Mouse (Mus musculus): ENCODE measurements around the gene Aatf. TPM values are rescaled to one million over a fixed set of nuclear protein-coding genes. Genes with fewer than 3 reads are reported as not detected.
A peak's percentile ranks its signal among the peaks of the same experiment; 100 is the strongest.

Gene Aatf
- polyA plus RNA-seq, 1 experiment from 2014 or later = 58.5 TPM

DNA sequence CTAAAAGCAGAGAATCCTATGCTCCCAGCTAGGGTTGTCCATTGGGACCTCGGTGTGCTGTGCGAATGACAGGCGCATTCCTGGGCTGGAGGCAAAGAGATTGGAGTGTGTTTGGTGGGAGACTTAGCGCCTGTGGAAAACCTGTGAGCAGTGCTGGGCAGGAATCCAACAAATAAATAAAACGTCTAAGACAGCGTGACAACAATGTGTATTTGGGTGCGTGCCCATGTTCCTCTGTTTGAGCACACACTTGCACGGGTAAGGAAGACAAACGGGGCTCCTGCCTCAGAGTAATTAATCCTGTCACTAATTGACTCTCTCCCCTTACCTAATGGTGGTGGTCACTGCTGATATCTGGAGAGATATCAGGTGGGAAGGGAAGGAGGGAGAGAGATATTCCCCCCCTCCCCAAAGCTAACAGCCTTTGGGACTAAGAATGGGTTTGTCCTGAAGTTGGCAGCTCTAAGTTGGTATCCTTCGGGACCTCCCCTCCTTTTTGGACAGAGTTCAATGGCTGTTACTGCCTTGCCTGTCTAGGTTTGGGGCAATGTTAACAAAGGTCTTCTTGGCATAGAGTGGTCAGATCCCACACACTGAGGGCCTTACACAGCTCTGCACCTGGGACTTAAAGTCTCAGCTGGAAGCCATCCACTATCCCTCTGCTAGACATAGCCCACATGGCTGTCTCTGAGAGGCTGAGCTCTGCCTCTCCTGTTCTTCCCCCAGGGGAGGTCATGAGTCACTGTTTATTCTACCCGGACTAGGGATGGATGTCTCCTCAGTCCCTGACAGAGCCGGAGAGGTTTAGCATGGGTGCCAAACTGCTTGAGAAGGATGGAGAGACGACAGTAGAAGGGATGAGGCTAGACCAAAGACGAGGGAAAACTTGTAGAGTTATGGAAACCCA, 16.7 kb upstream of the Aatf start:
- 6% methylated on average over 14 of the region's 14 CpGs for WGBS
- Histone ChIP-seq H3K27ac (ENCODE audit: low read length) (no peak overlapping the region), H3K36me3 (ENCODE audit: control insufficient read depth, insufficient read depth) (no peaks in the 10 kb centered on the region), H3K4me3 (replicated peaks; ENCODE audit: low read length) (no peak overlapping the region), H3K4me1 (replicated peaks; ENCODE audit: control insufficient read depth, insufficient read depth, low read length) (peaks cover 17% of the 10 kb centered on the region), H3K9me3 (ENCODE audit: control insufficient read depth, low read length) (no peaks in the 10 kb centered on the region), H3K9ac (replicated peaks; ENCODE audit: low read depth, low read length) (no peak overlapping the region), H3K4me2 (ENCODE audit: low read length) (no peak overlapping the region), H3K27me3 (replicated peaks; ENCODE audit: control insufficient read depth, insufficient read depth, low read length) (peaks cover 78% of the 10 kb centered on the region)
- ATAC-seq = peak; percentile 18; the same call in 1 of the 2 replicates

DNA sequence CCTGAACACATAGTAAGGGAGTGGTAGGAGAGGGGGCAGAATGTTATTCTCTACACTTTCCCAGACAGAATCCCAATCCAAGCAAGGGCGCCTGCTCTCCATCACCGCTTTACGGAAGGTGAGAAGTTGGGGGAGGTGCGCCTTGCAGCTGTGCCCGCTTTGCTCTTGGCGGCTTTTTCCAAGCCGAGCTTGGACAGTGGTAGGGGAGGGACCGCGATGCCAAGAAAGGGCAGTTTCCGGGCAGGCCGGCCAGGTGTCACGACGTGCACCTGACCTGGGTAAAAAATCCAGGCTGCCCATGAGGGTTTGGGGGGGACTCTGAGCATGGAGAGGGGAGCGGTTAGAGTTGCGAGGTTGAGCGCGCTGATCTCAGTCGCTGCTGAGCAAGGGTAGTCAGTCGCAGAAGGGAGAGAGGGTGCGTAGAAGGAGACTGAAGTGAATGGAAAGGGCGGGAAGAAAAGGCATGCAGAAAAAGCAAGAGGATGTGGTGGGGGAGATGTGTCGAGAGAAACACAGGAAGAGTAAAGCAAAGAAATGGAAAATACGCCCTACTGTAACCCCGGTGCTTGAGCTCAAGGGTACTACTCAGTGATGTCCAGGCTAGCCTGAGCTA, 15.9 kb upstream of the Aatf start:
- no peak overlapping the region for H3K9ac ChIP-seq (replicated peaks; ENCODE audit: low read depth, low read length)
- H3K36me3 ChIP-seq (ENCODE audit: control insufficient read depth, insufficient read depth) = no peaks in the 10 kb centered on the region
- under 1% methylated on average over 24 of the region's 24 CpGs for WGBS
- H3K27ac ChIP-seq (ENCODE audit: low read length) = no peak overlapping the region
- no peaks in the 10 kb centered on the region for H3K9me3 ChIP-seq (ENCODE audit: control insufficient read depth, low read length)
- peaks cover 24% of the 10 kb centered on the region for H3K4me1 ChIP-seq (replicated peaks; ENCODE audit: control insufficient read depth, insufficient read depth, low read length)
- peaks cover 72% of the 10 kb centered on the region for H3K27me3 ChIP-seq (replicated peaks; ENCODE audit: control insufficient read depth, insufficient read depth, low read length)
- H3K4me3 ChIP-seq (replicated peaks; ENCODE audit: low read length) = no peak overlapping the region
- H3K4me2 ChIP-seq (ENCODE audit: low read length) = peak overlapping the region; percentile 16
- ATAC-seq = no peak

DNA sequence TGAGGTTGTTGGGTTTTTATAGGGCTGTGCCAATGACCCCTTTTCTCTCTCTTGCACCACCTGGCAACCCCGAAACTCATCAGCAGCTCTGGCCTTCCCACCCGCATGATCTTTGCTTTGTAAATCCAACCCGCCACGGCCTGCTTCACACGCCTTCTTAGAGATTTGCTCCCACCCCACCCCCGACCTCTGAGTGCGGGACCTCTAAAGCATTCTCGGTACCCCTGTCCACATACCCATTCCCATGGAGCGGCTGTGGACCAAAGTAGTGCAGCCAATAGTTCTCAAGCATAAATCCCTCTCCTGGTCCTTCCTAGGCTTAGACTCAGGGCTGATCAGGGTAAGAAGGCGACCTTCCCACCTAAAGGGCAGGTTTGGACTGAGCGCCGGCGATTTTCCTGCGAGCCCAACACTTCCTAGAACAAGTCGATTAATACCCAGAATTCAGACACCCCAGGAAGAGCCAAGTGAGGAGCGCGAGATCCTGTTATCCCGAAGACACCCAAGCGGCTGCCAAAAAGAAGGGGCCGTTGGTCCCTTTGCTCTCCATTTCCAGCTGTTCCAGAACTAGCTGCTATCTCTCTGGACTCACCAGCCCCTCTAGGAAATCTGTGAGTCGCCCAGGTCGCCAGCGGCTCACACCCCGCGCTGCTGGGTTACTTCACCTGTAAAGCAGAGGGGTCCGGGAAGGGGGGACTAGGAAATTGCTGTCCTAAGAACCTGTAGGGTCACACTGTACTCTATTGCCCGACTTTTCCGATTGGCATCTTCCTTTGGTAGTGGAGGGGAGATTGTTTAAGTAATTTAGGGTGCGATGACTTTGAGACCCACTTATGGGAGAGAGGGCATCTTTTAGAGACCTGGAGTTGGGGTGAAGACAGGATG, 13.9 kb upstream of the Aatf start:
- Histone ChIP-seq H3K4me3 (replicated peaks; ENCODE audit: low read length) (no peak overlapping the region), H3K4me1 (replicated peaks; ENCODE audit: control insufficient read depth, insufficient read depth, low read length) (peaks cover 31% of the 10 kb centered on the region), H3K9me3 (ENCODE audit: control insufficient read depth, low read length) (no peaks in the 10 kb centered on the region), H3K4me2 (ENCODE audit: low read length) (no peak overlapping the region), H3K9ac (replicated peaks; ENCODE audit: low read depth, low read length) (no peak overlapping the region), H3K27ac (ENCODE audit: low read length) (no peak overlapping the region), H3K36me3 (ENCODE audit: control insufficient read depth, insufficient read depth) (no peaks in the 10 kb centered on the region), H3K27me3 (replicated peaks; ENCODE audit: control insufficient read depth, insufficient read depth, low read length) (peaks cover 71% of the 10 kb centered on the region)
- WGBS = 1% methylated on average over 29 of the region's 29 CpGs
- no peak for ATAC-seq

DNA sequence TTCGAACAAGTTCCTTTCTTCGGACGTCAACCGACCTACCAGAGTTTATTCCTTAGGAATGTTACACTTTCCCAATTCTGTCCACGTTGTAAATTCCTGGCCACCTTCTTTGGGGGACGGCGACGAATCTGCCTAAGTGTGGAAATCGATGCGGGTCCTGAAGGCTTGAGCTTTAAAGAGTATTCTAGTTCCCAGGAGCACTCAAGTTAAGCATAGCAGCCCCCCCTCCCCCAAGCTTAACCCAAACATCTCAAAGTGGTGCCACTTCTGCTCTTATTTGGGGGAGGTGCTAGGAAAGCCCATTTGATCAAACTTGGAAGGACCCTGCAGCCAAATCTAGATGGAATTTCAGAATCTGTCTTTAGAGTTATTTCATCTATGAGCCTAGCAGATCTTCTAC, 13.1 kb upstream of the Aatf start:
- peak overlapping the region; percentile 42 for H3K4me3 ChIP-seq (replicated peaks; ENCODE audit: low read length)
- no peak overlapping the region for H3K27ac ChIP-seq (ENCODE audit: low read length)
- peaks cover 31% of the 10 kb centered on the region for H3K4me1 ChIP-seq (replicated peaks; ENCODE audit: control insufficient read depth, insufficient read depth, low read length)
- peaks cover 67% of the 10 kb centered on the region for H3K27me3 ChIP-seq (replicated peaks; ENCODE audit: control insufficient read depth, insufficient read depth, low read length)
- no peak overlapping the region for H3K4me2 ChIP-seq (ENCODE audit: low read length)
- 1% methylated on average over 10 of the region's 10 CpGs for WGBS
- no peak for ATAC-seq
- H3K9me3 ChIP-seq (ENCODE audit: control insufficient read depth, low read length) = no peaks in the 10 kb centered on the region
- no peak overlapping the region for H3K9ac ChIP-seq (replicated peaks; ENCODE audit: low read depth, low read length)
- H3K36me3 ChIP-seq (ENCODE audit: control insufficient read depth, insufficient read depth) = no peaks in the 10 kb centered on the region

DNA sequence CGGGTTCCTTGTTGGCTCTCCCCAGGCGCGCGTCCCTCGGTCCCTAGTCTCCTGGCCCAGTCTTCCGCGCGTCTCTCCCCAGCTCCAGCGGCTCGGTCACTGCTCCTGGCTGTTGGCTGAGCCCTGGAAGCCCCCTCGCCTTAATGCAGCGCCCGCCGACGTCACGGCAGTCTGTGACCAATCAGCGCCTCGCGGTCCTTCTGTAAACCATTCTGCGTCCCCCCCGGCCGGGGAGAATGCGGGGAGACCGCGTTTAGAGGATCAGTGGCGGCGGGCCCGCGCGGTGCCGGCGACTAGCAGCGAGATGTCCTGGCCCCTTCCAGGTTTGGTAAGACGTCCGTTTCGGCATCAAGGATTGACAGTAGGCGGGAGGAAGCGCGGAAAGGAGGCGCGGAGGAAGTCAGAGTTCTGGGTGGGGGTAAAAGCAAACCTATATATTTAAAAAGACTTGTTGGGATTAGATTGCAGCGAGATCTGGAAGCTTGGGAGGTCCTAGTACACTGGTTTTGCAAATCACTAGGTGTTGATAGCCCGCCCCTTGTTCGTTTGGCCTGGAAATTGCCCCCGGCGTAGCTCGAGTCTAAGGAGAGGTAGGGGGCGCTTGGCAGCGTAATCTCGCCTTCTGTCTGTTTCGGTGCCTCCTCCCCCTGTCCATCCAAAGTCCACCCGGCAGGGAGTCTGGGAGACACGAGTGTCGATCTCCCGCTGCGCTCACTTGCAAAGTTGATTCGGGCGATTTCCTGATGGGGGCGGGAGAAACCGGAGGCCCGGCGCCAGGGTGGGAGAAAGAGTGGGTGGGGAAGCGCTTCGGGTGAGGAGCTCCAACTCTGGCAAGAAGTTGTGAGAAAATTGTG, 12.3 kb upstream of the Aatf start, which contains the start of gene Lhx1:
Gene Lhx1 (minus strand): TSS at position 115 of the 854 bp plus-strand sequence.
- ATAC-seq = peak; percentile 67
- under 1% methylated on average over 64 of the region's 64 CpGs for WGBS
- peak within 1 kb of the TSS; percentile 42 for H3K4me3 ChIP-seq (replicated peaks; ENCODE audit: low read length)
- peaks cover 68% of the 10 kb centered on the region for H3K27me3 ChIP-seq (replicated peaks; ENCODE audit: control insufficient read depth, insufficient read depth, low read length)
- H3K4me1 ChIP-seq (replicated peaks; ENCODE audit: control insufficient read depth, insufficient read depth, low read length) = peaks cover 31% of the 10 kb centered on the region
- H3K27ac ChIP-seq (ENCODE audit: low read length) = no peak within 1 kb of the TSS
- peak within 1 kb of the TSS; percentile 65 for H3K4me2 ChIP-seq (ENCODE audit: low read length)
- no peaks in the 10 kb centered on the region for H3K9me3 ChIP-seq (ENCODE audit: control insufficient read depth, low read length)
- peak within 1 kb of the TSS; percentile 5; the same call in 1 of the 2 replicates for H3K9ac ChIP-seq (replicated peaks; ENCODE audit: low read depth, low read length)
- H3K36me3 ChIP-seq (ENCODE audit: control insufficient read depth, insufficient read depth) = no peaks in the 10 kb centered on the region

DNA sequence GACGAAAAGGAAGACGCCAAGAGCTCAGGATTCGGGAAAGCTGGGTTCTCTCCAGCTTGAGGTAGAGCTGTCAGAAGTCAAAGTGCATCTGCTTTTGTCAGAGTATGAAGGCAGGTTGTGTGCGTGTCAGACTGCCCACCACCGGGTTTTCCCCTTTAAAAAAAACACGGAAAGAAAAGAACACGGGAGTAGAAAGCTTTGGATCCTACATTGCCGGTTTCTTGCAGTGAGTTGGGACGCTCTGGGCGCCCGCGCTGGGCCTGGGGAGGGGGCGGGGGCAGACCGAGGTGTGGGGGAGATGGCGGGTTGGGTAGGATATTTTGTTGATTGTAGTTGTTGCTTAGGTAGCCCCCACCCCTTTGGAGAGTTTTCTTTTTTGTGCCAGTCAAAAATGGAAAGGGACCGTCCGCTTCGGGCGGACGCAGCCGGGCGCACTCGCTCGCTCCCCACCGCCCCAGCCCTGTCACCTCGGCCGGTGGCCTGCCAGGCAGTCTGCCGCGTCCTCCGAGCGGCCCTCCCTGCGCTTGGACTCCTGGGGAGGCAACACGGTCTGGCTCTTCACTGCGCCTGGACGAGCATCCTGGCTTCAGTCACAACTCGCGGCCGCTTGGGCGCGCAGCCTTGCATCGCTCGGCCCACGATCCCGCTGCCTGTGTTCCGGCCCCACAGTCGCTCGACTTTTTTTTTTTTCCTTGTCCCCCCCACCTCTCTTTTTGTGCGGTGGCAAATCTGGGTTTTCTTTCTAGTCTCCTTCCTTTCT, 11.4 kb upstream of the Aatf start:
- WGBS = under 1% methylated on average over 48 of the region's 48 CpGs
- peak; percentile 13; the same call in 1 of the 2 replicates for ATAC-seq
- H3K36me3 ChIP-seq (ENCODE audit: control insufficient read depth, insufficient read depth) = no peaks in the 10 kb centered on the region
- H3K4me1 ChIP-seq (replicated peaks; ENCODE audit: control insufficient read depth, insufficient read depth, low read length) = peaks cover 31% of the 10 kb centered on the region
- no peak overlapping the region for H3K27ac ChIP-seq (ENCODE audit: low read length)
- H3K4me2 ChIP-seq (ENCODE audit: low read length) = peak overlapping the region; percentile 65
- peak overlapping the region; percentile 42 for H3K4me3 ChIP-seq (replicated peaks; ENCODE audit: low read length)
- H3K27me3 ChIP-seq (replicated peaks; ENCODE audit: control insufficient read depth, insufficient read depth, low read length) = peaks cover 68% of the 10 kb centered on the region
- no peaks in the 10 kb centered on the region for H3K9me3 ChIP-seq (ENCODE audit: control insufficient read depth, low read length)
- H3K9ac ChIP-seq (replicated peaks; ENCODE audit: low read depth, low read length) = 0 out of 2 replicates have a peak overlapping the region, but pooled peaks have one; percentile 5

DNA sequence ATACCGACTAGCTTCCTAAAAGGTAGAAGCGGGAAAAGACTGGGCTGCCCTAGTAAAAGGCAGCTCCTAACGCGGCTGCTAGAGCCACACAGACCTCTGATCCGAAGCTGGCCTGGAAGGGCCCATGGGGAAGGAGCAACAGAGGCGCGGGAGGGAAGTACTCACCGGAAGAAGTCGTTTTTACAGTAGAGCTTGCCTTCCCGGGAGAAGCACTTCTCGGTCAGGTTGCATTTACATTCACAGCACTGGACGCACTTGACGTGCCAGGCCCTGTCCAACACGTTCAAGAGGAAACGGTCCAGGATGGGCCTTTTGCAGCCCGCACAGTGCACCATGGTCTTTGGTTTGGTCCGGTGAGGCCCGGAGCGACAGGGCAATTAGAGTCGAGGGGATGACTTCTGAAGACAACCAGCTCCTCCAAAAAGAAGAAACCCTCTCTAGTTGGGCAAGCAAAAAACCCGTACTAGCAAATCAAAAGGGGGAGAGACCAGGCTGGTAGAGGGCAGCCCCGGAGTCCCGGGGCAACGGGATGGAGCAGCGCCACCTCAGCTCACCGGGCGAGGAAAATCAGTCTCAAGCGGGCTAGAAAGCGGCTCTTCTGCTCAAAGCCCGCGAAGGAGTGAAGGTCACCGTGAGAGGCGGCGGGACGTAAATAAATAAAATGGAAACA, 10.7 kb upstream of the Aatf start:
- H3K36me3 ChIP-seq (ENCODE audit: control insufficient read depth, insufficient read depth) = no peaks in the 10 kb centered on the region
- no peaks in the 10 kb centered on the region for H3K9me3 ChIP-seq (ENCODE audit: control insufficient read depth, low read length)
- peaks cover 68% of the 10 kb centered on the region for H3K27me3 ChIP-seq (replicated peaks; ENCODE audit: control insufficient read depth, insufficient read depth, low read length)
- no peak overlapping the region for H3K27ac ChIP-seq (ENCODE audit: low read length)
- peak overlapping the region; percentile 42 for H3K4me3 ChIP-seq (replicated peaks; ENCODE audit: low read length)
- peaks cover 28% of the 10 kb centered on the region for H3K4me1 ChIP-seq (replicated peaks; ENCODE audit: control insufficient read depth, insufficient read depth, low read length)
- under 1% methylated on average over 35 of the region's 35 CpGs for WGBS
- H3K4me2 ChIP-seq (ENCODE audit: low read length) = no peak overlapping the region
- no peak for ATAC-seq
- no peak overlapping the region for H3K9ac ChIP-seq (replicated peaks; ENCODE audit: low read depth, low read length)
